Comparison of ENCODE assay signal across 9 mouse cellular contexts in genomic region chr7:25247498-25247897, GRCm38 (mm10). TPM values are rescaled to one million over a fixed set of nuclear protein-coding genes. Genes with fewer than 3 reads are reported as not detected.
A peak's percentile ranks its signal among the peaks of the same experiment; 100 is the strongest.
DNase-seq lines count a peak whose midpoint lies in the region; ATAC-seq lines count a peak whose summit lies in the region.
"Had no signal": no experiment of that assay in that cellular context is flagged by ENCODE, and none has a peak within 500 bp of the region (broad histone marks: within the 10 kb centered on the region; RNA-seq: fewer than 3 reads in every experiment).

No protein-coding gene starts in this region.

- WGBS in heart, embryonic 13.5 days: 10% methylated on average over 3 of the region's 3 CpGs
- 16% methylated on average over 3 of the region's 3 CpGs for WGBS in hindbrain, embryonic 11.5 days
- WGBS in midbrain, embryonic 10.5 days: 32% methylated on average over 3 of the region's 3 CpGs

- H3K36me3 ChIP-seq in heart, embryonic 13.5 days: peaks cover 38% of the 10 kb centered on the region
- no peaks in the 10 kb centered on the region for H3K36me3 ChIP-seq in hindbrain, embryonic 11.5 days (ENCODE audit: control insufficient read depth, insufficient read depth, low read length)
- H3K36me3 ChIP-seq in midbrain, embryonic 10.5 days: peaks cover 48% of the 10 kb centered on the region

- no peaks in the 10 kb centered on the region for H3K27me3 ChIP-seq in heart, embryonic 13.5 days (replicated peaks)
- H3K27me3 ChIP-seq in hindbrain, embryonic 11.5 days (ENCODE audit: control insufficient read depth, insufficient read depth, low read length): no peaks in the 10 kb centered on the region
- no peaks in the 10 kb centered on the region for H3K27me3 ChIP-seq in midbrain, embryonic 10.5 days (ENCODE audit: low read depth, poor library complexity, severe bottlenecking)

- H3K9me3 ChIP-seq in heart, embryonic 13.5 days: no peaks in the 10 kb centered on the region
- no peaks in the 10 kb centered on the region for H3K9me3 ChIP-seq in hindbrain, embryonic 11.5 days (ENCODE audit: control insufficient read depth, low read length)
- H3K9me3 ChIP-seq in midbrain, embryonic 10.5 days (replicated peaks): no peaks in the 10 kb centered on the region

- H3K4me2 ChIP-seq in heart, embryonic 13.5 days: peak overlapping the region; percentile 96
- H3K4me2 ChIP-seq in hindbrain, embryonic 11.5 days (replicated peaks; ENCODE audit: low read depth, low read length): peak overlapping the region; percentile 94

- peaks cover 71% of the 10 kb centered on the region for H3K4me1 ChIP-seq in heart, embryonic 13.5 days
- peaks cover 19% of the 10 kb centered on the region for H3K4me1 ChIP-seq in brown adipose tissue, adult 24 weeks (ENCODE audit: control insufficient read depth, insufficient read depth, insufficient read length, low read length)
- peaks cover 12% of the 10 kb centered on the region for H3K4me1 ChIP-seq in hindbrain, embryonic 11.5 days (replicated peaks; ENCODE audit: control insufficient read depth, insufficient read depth, low read length)
- H3K4me1 ChIP-seq in midbrain, embryonic 10.5 days: peaks cover 63% of the 10 kb centered on the region

- peak overlapping the region; percentile 100 for H3K27ac ChIP-seq in heart, embryonic 13.5 days (replicated peaks)
- peak overlapping the region; percentile 36; the same call in 1 of the 2 replicates for H3K27ac ChIP-seq in brown adipose tissue, adult 24 weeks (replicated peaks; ENCODE audit: low read depth, low read length)
- H3K27ac ChIP-seq in hindbrain, embryonic 11.5 days (ENCODE audit: low read depth, low read length): peak overlapping the region; percentile 89
- peak overlapping the region; percentile 96 for H3K27ac ChIP-seq in midbrain, embryonic 10.5 days (replicated peaks)

- H3K4me3 ChIP-seq in heart, embryonic 13.5 days: peak overlapping the region; percentile 99
- peak overlapping the region; percentile 72 for H3K4me3 ChIP-seq in brown adipose tissue, adult 24 weeks (ENCODE audit: insufficient read depth, low read depth, low read length)
- peak overlapping the region; percentile 16; the same call in 1 of the 2 replicates for H3K4me3 ChIP-seq in hindbrain, embryonic 11.5 days (ENCODE audit: low read depth, low read length)
- H3K4me3 ChIP-seq in midbrain, embryonic 10.5 days: peak overlapping the region; percentile 78

- no peak for DNase-seq in heart, postnatal 10 days
- DNase-seq in hindbrain, embryonic 11.5 days (ENCODE audit: low spot score): peak; percentile 19
- DNase-seq in midbrain, embryonic 10.5 days (ENCODE audit: low spot score): no peak
- no peak for DNase-seq in left cerebral cortex, adult 9 months (ENCODE audit: low spot score in 2 of 2)
- no peak for DNase-seq in layer of hippocampus, adult 9-10 months (ENCODE audit: low spot score)
- no peak for DNase-seq in T-cell, adult 2 months (ENCODE audit: low spot score)
- DNase-seq: embryo, embryonic 11 days had no signal

- no peak for ATAC-seq in heart, embryonic 13.5 days (ENCODE audit: extremely low read depth, insufficient number of reproducible peaks, low FRiP score, low TSS enrichment)
- ATAC-seq in hindbrain, embryonic 11.5 days (ENCODE audit: low FRiP score): no peak

- intact Hi-C loops in heart, postnatal 10 days (cut with DNase I): loop anchor here (2.0 kb wide), 1 partner anchor 69 kb away; the partner anchor contains the start of gene Megf8

- H3K9ac ChIP-seq in heart, embryonic 13.5 days: peak overlapping the region; percentile 100
- H3K9ac ChIP-seq in hindbrain, embryonic 11.5 days (ENCODE audit: low read depth, low read length): peak overlapping the region; percentile 79; the same call in 1 of the 2 replicates

RNA-seq across cellular contexts. Expression of gene Erf, which starts 3.1 kb away (rescaled TPM):
- 11.2 and 14.3 TPM in 2 replicates for polyA plus RNA-seq in heart, embryonic 13.5 days (2015; fragmentation: Nextera tagmentation; extraction: Ambion mirVana)
- 10 to 100 TPM; 38.6 to 42.2 TPM for total RNA-seq in heart, postnatal 10 days (2021)
- polyA plus RNA-seq in brown adipose tissue, adult 24 weeks (2012; ENCODE audit: insufficient read depth, insufficient read length, missing spikeins): 7.1 and 7.4 TPM in 2 replicates
- polyA plus RNA-seq in hindbrain, embryonic 11.5 days (2014; fragmentation: Nextera tagmentation; extraction: Ambion mirVana): 12.8 and 14.2 TPM in 2 replicates
- polyA plus RNA-seq in midbrain, embryonic 10.5 days (2016; fragmentation: Nextera tagmentation; extraction: Ambion mirVana): 6.9 and 7.3 TPM in 2 replicates

RNA-seq across cellular contexts. Expression of gene Gsk3a, which starts 9.8 kb away (rescaled TPM):
- polyA plus RNA-seq in heart, embryonic 13.5 days (2015; fragmentation: Nextera tagmentation; extraction: Ambion mirVana): 7.8 and 8.2 TPM in 2 replicates
- 10 to 100 TPM; 69.7 to 72.0 TPM for total RNA-seq in heart, postnatal 10 days (2021)
- polyA plus RNA-seq in brown adipose tissue, adult 24 weeks (2012; ENCODE audit: insufficient read depth, insufficient read length, missing spikeins): 85.4 and 96.9 TPM in 2 replicates
- 14.1 and 16.1 TPM in 2 replicates for polyA plus RNA-seq in hindbrain, embryonic 11.5 days (2014; fragmentation: Nextera tagmentation; extraction: Ambion mirVana)
- 9.3 and 10.5 TPM in 2 replicates for polyA plus RNA-seq in midbrain, embryonic 10.5 days (2016; fragmentation: Nextera tagmentation; extraction: Ambion mirVana)

RNA-seq across cellular contexts. Expression of gene Cic, which starts 20.0 kb away (rescaled TPM):
- polyA plus RNA-seq in heart, embryonic 13.5 days (2015; fragmentation: Nextera tagmentation; extraction: Ambion mirVana): 22.9 and 23.4 TPM in 2 replicates
- total RNA-seq in heart, postnatal 10 days (2021): 10 to 100 TPM; 88.4 to 90.5 TPM
- polyA plus RNA-seq in brown adipose tissue, adult 24 weeks (2012; ENCODE audit: insufficient read depth, insufficient read length, missing spikeins): 25.2 and 31.3 TPM in 2 replicates
- 25.4 and 39.0 TPM in 2 replicates for polyA plus RNA-seq in hindbrain, embryonic 11.5 days (2014; fragmentation: Nextera tagmentation; extraction: Ambion mirVana)
- 18.5 and 21.7 TPM in 2 replicates for polyA plus RNA-seq in midbrain, embryonic 10.5 days (2016; fragmentation: Nextera tagmentation; extraction: Ambion mirVana)

RNA-seq across cellular contexts. Expression of gene Zfp526, which starts 26.3 kb away (rescaled TPM):
- polyA plus RNA-seq in heart, embryonic 13.5 days (2015; fragmentation: Nextera tagmentation; extraction: Ambion mirVana): 2.1 TPM in 2 replicates
- total RNA-seq in heart, postnatal 10 days (2021): 10 to 100 TPM in 1 of 2 experiments, 1 to 10 TPM in 1; 8.7 to 11.4 TPM
- polyA plus RNA-seq in brown adipose tissue, adult 24 weeks (2012; ENCODE audit: insufficient read depth, insufficient read length, missing spikeins): 1.9 and 2.6 TPM in 2 replicates
- 2.9 and 3.9 TPM in 2 replicates for polyA plus RNA-seq in hindbrain, embryonic 11.5 days (2014; fragmentation: Nextera tagmentation; extraction: Ambion mirVana)
- polyA plus RNA-seq in midbrain, embryonic 10.5 days (2016; fragmentation: Nextera tagmentation; extraction: Ambion mirVana): 2.7 and 2.8 TPM in 2 replicates

RNA-seq across cellular contexts. Expression of gene Dedd2, which starts 27.1 kb away (rescaled TPM):
- 5.3 and 6.6 TPM in 2 replicates for polyA plus RNA-seq in heart, embryonic 13.5 days (2015; fragmentation: Nextera tagmentation; extraction: Ambion mirVana)
- total RNA-seq in heart, postnatal 10 days (2021): 10 to 100 TPM; 14.2 TPM
- 6.1 and 10.0 TPM in 2 replicates for polyA plus RNA-seq in brown adipose tissue, adult 24 weeks (2012; ENCODE audit: insufficient read depth, insufficient read length, missing spikeins)
- 7.3 and 8.5 TPM in 2 replicates for polyA plus RNA-seq in hindbrain, embryonic 11.5 days (2014; fragmentation: Nextera tagmentation; extraction: Ambion mirVana)
- 8.4 TPM in 2 replicates for polyA plus RNA-seq in midbrain, embryonic 10.5 days (2016; fragmentation: Nextera tagmentation; extraction: Ambion mirVana)

Comparison
In these comparisons a context has a peak if more than half of its experiments do, and no peak if none do; other contexts are left out.
1. H3K27ac ChIP-seq: peak in every context shown above with its lines; median percentile 100 in heart, embryonic 13.5 days; 96 in midbrain, embryonic 10.5 days; 89 in hindbrain, embryonic 11.5 days; 36 in brown adipose tissue, adult 24 weeks.
2. H3K4me3 ChIP-seq: peak in every context shown above with its lines; median percentile 99 in heart, embryonic 13.5 days; 78 in midbrain, embryonic 10.5 days; 72 in brown adipose tissue, adult 24 weeks; 16 in hindbrain, embryonic 11.5 days.